In the genomic region with DNA sequence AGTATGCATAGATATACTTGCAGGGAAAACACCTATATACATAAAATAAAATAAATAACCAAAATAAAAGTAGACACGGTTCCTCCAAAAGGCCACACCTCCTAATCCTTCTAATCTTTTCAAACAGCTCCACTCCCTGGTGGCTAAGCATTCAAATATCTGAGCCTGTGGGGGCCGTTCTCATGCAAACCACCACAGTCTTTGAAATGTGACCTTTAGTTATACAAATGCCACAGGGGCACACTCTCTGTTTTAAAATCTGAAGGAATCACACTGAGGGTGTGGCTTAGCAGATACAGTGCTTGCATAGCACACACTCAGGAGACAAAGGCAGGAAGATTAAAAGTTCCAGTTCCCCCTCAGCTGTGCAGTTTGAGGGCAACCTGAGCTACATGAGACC, we compare ENCODE assay signal across 21 mouse cellular contexts. TPM values are rescaled to one million over a fixed set of nuclear protein-coding genes. Genes with fewer than 3 reads are reported as not detected.
"Had no signal": no experiment of that assay in that cellular context is flagged by ENCODE, and none has a peak within 500 bp of the region (broad histone marks: within the 10 kb centered on the region; RNA-seq: fewer than 3 reads in every experiment).

No protein-coding gene starts in this region.

- ATAC-seq: liver, postnatal 0 days; lung, postnatal 0 days; midbrain, embryonic 16.5 days had no signal

- H3K27me3 ChIP-seq: liver, embryonic 15.5 days; lung, embryonic 15.5 days; midbrain, embryonic 12.5 days; neural tube, embryonic 12.5 days; stomach, embryonic 15.5 days had no signal

- DNase-seq: liver, postnatal 0 days; lung, adult 2 months; lung, postnatal 14 days; lung, postnatal 36 days; midbrain, embryonic 14.5 days; right cerebral cortex, adult 18-20 months; right cerebral cortex, postnatal 25 days; right cerebral cortex, postnatal 4 days; thymus, adult 2 months; thymus, postnatal 25 days; thymus, postnatal 4 days had no signal

- H3K27ac ChIP-seq: liver, embryonic 15.5 days; lung, embryonic 15.5 days; macrophage; midbrain, embryonic 12.5 days; neural tube, embryonic 12.5 days; stomach, embryonic 15.5 days; stomach, postnatal 0 days had no signal

- H3K4me3 ChIP-seq: liver, embryonic 15.5 days; lung, embryonic 15.5 days; megakaryocyte, embryonic 14.5 days; midbrain, embryonic 12.5 days; neural tube, embryonic 12.5 days; stomach, embryonic 15.5 days had no signal

- H3K4me1 ChIP-seq: liver, embryonic 15.5 days; megakaryocyte, embryonic 14.5 days; midbrain, embryonic 12.5 days had no signal

- H3K36me3 ChIP-seq: liver, embryonic 15.5 days; lung, embryonic 15.5 days; midbrain, embryonic 12.5 days; neural tube, embryonic 12.5 days; stomach, embryonic 15.5 days had no signal

RNA-seq across cellular contexts. Expression of a gene that starts 50.4 kb away (rescaled TPM):
- polyA plus RNA-seq: macrophage had no signal
